Mouse (Mus musculus): ENCODE measurements around the gene Inpp4b. TPM values are rescaled to one million over a fixed set of nuclear protein-coding genes. Genes with fewer than 3 reads are reported as not detected.

The Inpp4b gene
- total and polyA plus RNA-seq, 2 experiments from 2014 or later, result 18.9 to 60.9 TPM

- H3K4me1 ChIP-seq (ENCODE audit: control insufficient read depth, insufficient read depth), result no peaks in the 10 kb centered on the region
- H3K4me3 ChIP-seq (ENCODE audit: low read depth, low read length), result no peak overlapping the region
- H3K36me3 ChIP-seq (replicated peaks; ENCODE audit: control insufficient read depth, insufficient read depth, low read length), result no peaks in the 10 kb centered on the region
- no peaks in the 10 kb centered on the region for H3K9me3 ChIP-seq (replicated peaks; ENCODE audit: control insufficient read depth, low read length)
- no peaks in the 10 kb centered on the region for H3K27me3 ChIP-seq (ENCODE audit: control insufficient read depth, insufficient read depth, low read length)
- H3K27ac ChIP-seq (ENCODE audit: low read depth), result no peak overlapping the region
- TF ChIP-seq EP300 (IDR thresholded peaks at IDR 0.05; ENCODE audit: low read depth) (no peak), CTCF (IDR thresholded peaks at IDR 0.05; ENCODE audit: low read depth) (no peak)
- H3K9ac ChIP-seq (replicated peaks; ENCODE audit: low read depth, low read length), result no peak overlapping the region
- ATAC-seq (ENCODE audit: insufficient read depth, low read depth) (no peak), DNase-seq (ENCODE audit: low spot score) (no peak)
- no peak overlapping the region for H3K4me2 ChIP-seq (ENCODE audit: low read depth, low read length)
Measured at GRCm38 (mm10) chr8:81731332-81731731, 389.0 kb downstream of the Inpp4b start.

GRCm38 (mm10) chr8:81735655-81736054, 393.3 kb downstream of the Inpp4b start:
- Histone ChIP-seq H3K4me2 (ENCODE audit: low read depth, low read length) (no peak overlapping the region), H3K4me1 (ENCODE audit: control insufficient read depth, insufficient read depth) (no peaks in the 10 kb centered on the region), H3K27me3 (ENCODE audit: control insufficient read depth, insufficient read depth, low read length) (no peaks in the 10 kb centered on the region), H3K4me3 (ENCODE audit: low read depth, low read length) (no peak overlapping the region), H3K9ac (replicated peaks; ENCODE audit: low read depth, low read length) (no peak overlapping the region), H3K27ac (ENCODE audit: low read depth) (no peak overlapping the region), H3K9me3 (replicated peaks; ENCODE audit: control insufficient read depth, low read length) (no peaks in the 10 kb centered on the region), H3K36me3 (replicated peaks; ENCODE audit: control insufficient read depth, insufficient read depth, low read length) (no peaks in the 10 kb centered on the region)
- DNase-seq (ENCODE audit: low spot score) (no peak), ATAC-seq (ENCODE audit: insufficient read depth, low read depth) (no peak)
- WGBS, result 87% methylated on average over 2 of the region's 2 CpGs
- TF ChIP-seq CTCF (IDR thresholded peaks at IDR 0.05; ENCODE audit: low read depth) (no peak), EP300 (IDR thresholded peaks at IDR 0.05; ENCODE audit: low read depth) (no peak)

- H3K27me3 ChIP-seq (ENCODE audit: control insufficient read depth, insufficient read depth, low read length), result no peaks in the 10 kb centered on the region
- WGBS, result 73% methylated on average over 1 of the region's 1 CpGs
- H3K27ac ChIP-seq (ENCODE audit: low read depth), result no peak overlapping the region
- H3K9me3 ChIP-seq (replicated peaks; ENCODE audit: control insufficient read depth, low read length), result no peaks in the 10 kb centered on the region
- H3K9ac ChIP-seq (replicated peaks; ENCODE audit: low read depth, low read length), result no peak overlapping the region
- no peak for TF ChIP-seq EP300 (IDR thresholded peaks at IDR 0.05; ENCODE audit: low read depth)
- no peak for TF ChIP-seq CTCF (IDR thresholded peaks at IDR 0.05; ENCODE audit: low read depth)
- no peak overlapping the region for H3K4me3 ChIP-seq (ENCODE audit: low read depth, low read length)
- no peak overlapping the region for H3K4me2 ChIP-seq (ENCODE audit: low read depth, low read length)
- H3K36me3 ChIP-seq (replicated peaks; ENCODE audit: control insufficient read depth, insufficient read depth, low read length), result no peaks in the 10 kb centered on the region
- no peaks in the 10 kb centered on the region for H3K4me1 ChIP-seq (ENCODE audit: control insufficient read depth, insufficient read depth)
- ATAC-seq (ENCODE audit: insufficient read depth, low read depth) (no peak), DNase-seq (ENCODE audit: low spot score) (no peak)
Measured at GRCm38 (mm10) chr8:81736103-81736502, 393.7 kb downstream of the Inpp4b start.

GRCm38 (mm10) chr8:81742588-81742987, 400.2 kb downstream of the Inpp4b start:
- Histone ChIP-seq H3K27ac (ENCODE audit: low read depth) (no peak overlapping the region), H3K36me3 (replicated peaks; ENCODE audit: control insufficient read depth, insufficient read depth, low read length) (no peaks in the 10 kb centered on the region), H3K9me3 (replicated peaks; ENCODE audit: control insufficient read depth, low read length) (no peaks in the 10 kb centered on the region), H3K4me3 (ENCODE audit: low read depth, low read length) (no peak overlapping the region), H3K4me1 (ENCODE audit: control insufficient read depth, insufficient read depth) (no peaks in the 10 kb centered on the region), H3K9ac (replicated peaks; ENCODE audit: low read depth, low read length) (no peak overlapping the region), H3K4me2 (ENCODE audit: low read depth, low read length) (no peak overlapping the region), H3K27me3 (ENCODE audit: control insufficient read depth, insufficient read depth, low read length) (no peaks in the 10 kb centered on the region)
- WGBS, result 79% methylated on average over 7 of the region's 7 CpGs
- no peak for TF ChIP-seq EP300 (IDR thresholded peaks at IDR 0.05; ENCODE audit: low read depth)
- TF ChIP-seq CTCF (IDR thresholded peaks at IDR 0.05; ENCODE audit: low read depth), result no peak
- no peak for ATAC-seq (ENCODE audit: insufficient read depth, low read depth)
- DNase-seq (ENCODE audit: low spot score), result no peak

GRCm38 (mm10) chr8:81743040-81743439, 400.7 kb downstream of the Inpp4b start:
- H3K27me3 ChIP-seq (ENCODE audit: control insufficient read depth, insufficient read depth, low read length), result no peaks in the 10 kb centered on the region
- H3K4me3 ChIP-seq (ENCODE audit: low read depth, low read length), result no peak overlapping the region
- TF ChIP-seq CTCF (IDR thresholded peaks at IDR 0.05; ENCODE audit: low read depth), result no peak
- TF ChIP-seq EP300 (IDR thresholded peaks at IDR 0.05; ENCODE audit: low read depth), result no peak
- no peaks in the 10 kb centered on the region for H3K9me3 ChIP-seq (replicated peaks; ENCODE audit: control insufficient read depth, low read length)
- WGBS, result 65% methylated on average over 3 of the region's 3 CpGs
- H3K36me3 ChIP-seq (replicated peaks; ENCODE audit: control insufficient read depth, insufficient read depth, low read length), result no peaks in the 10 kb centered on the region
- no peak overlapping the region for H3K9ac ChIP-seq (replicated peaks; ENCODE audit: low read depth, low read length)
- H3K27ac ChIP-seq (ENCODE audit: low read depth), result no peak overlapping the region
- ATAC-seq (ENCODE audit: insufficient read depth, low read depth), result no peak
- H3K4me2 ChIP-seq (ENCODE audit: low read depth, low read length), result no peak overlapping the region
- H3K4me1 ChIP-seq (ENCODE audit: control insufficient read depth, insufficient read depth), result no peaks in the 10 kb centered on the region
- no peak for DNase-seq (ENCODE audit: low spot score)

- H3K27me3 ChIP-seq (ENCODE audit: control insufficient read depth, insufficient read depth, low read length), result no peaks in the 10 kb centered on the region
- H3K4me1 ChIP-seq (ENCODE audit: control insufficient read depth, insufficient read depth), result no peaks in the 10 kb centered on the region
- no peak overlapping the region for H3K27ac ChIP-seq (ENCODE audit: low read depth)
- no peaks in the 10 kb centered on the region for H3K9me3 ChIP-seq (replicated peaks; ENCODE audit: control insufficient read depth, low read length)
- no peak for ATAC-seq (ENCODE audit: insufficient read depth, low read depth)
- DNase-seq (ENCODE audit: low spot score), result no peak
- no peak overlapping the region for H3K4me3 ChIP-seq (ENCODE audit: low read depth, low read length)
- TF ChIP-seq CTCF (IDR thresholded peaks at IDR 0.05; ENCODE audit: low read depth) (no peak), EP300 (IDR thresholded peaks at IDR 0.05; ENCODE audit: low read depth) (no peak)
- H3K4me2 ChIP-seq (ENCODE audit: low read depth, low read length), result no peak overlapping the region
- WGBS, result 67% methylated on average over 1 of the region's 1 CpGs
- H3K36me3 ChIP-seq (replicated peaks; ENCODE audit: control insufficient read depth, insufficient read depth, low read length), result no peaks in the 10 kb centered on the region
- no peak overlapping the region for H3K9ac ChIP-seq (replicated peaks; ENCODE audit: low read depth, low read length)
Measured at GRCm38 (mm10) chr8:81745439-81745838, 403.1 kb downstream of the Inpp4b start.
